Mouse (Mus musculus) left cerebral cortex, postnatal 10 days (tissue): ENCODE measurements around the gene Cux2. TPM values are rescaled to one million over a fixed set of nuclear protein-coding genes. Genes with fewer than 3 reads are reported as not detected.
"Not testable (repeated sequence)": the region's sequence is repeated elsewhere in the genome, so short reads cannot be mapped to it uniquely, and the experiment has no call there.

Experiments used
- DNase-seq, 2 experiments: peaks; one replicate each; pipeline ENCODE4 v3.0.0; 2021 to 2022; ENCODE audit warnings: low spot score in 2 of 2, mixed read lengths in 1 of 2; ENCODE audit errors: extremely low spot score in 1 of 2
- intact Hi-C: fragments of 180-260 bp; cut with DNase I; formaldehyde crosslinking; loops from one replicate; pipeline ENCODE4 v1.15.1; 2025
- total RNA-seq, 2 experiments: library from RNA; stranded (reverse); gene quantifications; 2 replicates each; pipeline ENCODE4 v1.2.3; 2021

The Cux2 gene
- total RNA-seq, 2 experiments from 2014 or later, result 180 to 194 TPM

- DNase-seq, result no peak
- intact Hi-C loops, result no loop called here
Observed at GRCm38 (mm10) chr5:121861964-121862363, 187.9 kb downstream of the Cux2 start.

GRCm38 (mm10) chr5:121858427-121858826, 191.5 kb downstream of the Cux2 start:
- intact Hi-C loops, result no loop called here
- DNase-seq, result no peak

- peak in 1 of 2 experiments; percentile 27 for DNase-seq
- intact Hi-C loops, result no loop called here
Observed at GRCm38 (mm10) chr5:121856740-121857139, 193.2 kb downstream of the Cux2 start.

DNA sequence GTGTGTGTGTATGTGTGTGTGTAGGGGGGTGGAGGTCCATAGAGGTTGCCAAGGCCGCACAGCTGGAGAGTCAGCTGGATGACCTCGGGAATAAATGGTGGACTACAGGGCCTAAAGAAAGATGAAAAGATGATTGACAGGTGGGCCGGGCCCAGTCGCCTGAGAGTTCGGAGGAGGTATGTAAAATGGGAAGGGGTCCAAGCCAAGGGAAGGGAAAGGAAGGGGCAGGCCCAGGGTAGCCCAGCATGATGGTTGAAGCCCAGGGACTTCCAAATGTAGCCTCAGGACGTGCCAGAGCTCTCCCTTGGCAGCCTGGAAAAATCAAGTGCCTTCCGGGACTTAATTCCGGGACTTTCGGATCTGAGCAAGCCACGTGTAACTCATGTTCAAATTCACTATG, 195.1 kb downstream of the Cux2 start:
- DNase-seq, result peak in 1 of 2 experiments; percentile 24
- intact Hi-C loops, result no loop called here

DNA sequence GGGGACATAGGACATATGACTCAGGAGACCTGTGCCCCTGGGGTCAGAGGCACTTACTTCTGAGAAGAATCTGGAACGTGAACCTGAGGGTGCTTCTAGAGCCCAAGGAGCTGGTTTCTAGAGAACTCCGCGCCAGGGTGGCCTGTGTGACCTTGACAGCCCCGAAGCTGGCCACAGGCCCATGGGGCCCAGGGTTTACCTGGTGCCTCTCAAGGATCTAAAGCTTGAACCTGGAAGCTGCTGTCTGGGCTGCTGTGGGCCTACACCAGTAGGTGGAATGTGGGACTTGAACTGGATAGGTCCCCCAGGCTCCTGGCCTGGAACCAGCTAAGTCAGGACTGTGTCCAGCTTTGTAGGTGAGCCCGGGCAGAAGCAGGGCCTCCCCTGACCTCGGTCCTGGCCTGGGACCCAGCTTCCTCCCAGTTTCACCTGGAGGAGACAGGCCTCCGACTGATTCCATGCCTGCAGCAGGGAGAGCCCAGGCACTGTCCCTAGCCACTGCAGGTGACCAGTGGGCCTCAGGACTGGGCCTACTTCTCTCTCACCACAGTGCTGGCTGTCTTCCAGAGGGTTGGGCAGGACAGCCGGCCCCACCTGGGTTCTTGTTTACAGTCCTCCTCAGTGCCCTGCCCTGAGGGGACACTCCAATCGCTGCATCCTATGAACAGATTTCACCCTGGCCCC, 196.4 kb downstream of the Cux2 start:
- DNase-seq, result no peak
- intact Hi-C loops, result no loop called here

- intact Hi-C loops, result no loop called here
- DNase-seq, result peak in 1 of 2 experiments; percentile 32
Observed at GRCm38 (mm10) chr5:121849478-121850349, 200.2 kb downstream of the Cux2 start.

- peak; percentile 89 to 95 for DNase-seq
- intact Hi-C loops, result no loop called here
Observed at GRCm38 (mm10) chr5:121848743-121849142, 201.2 kb downstream of the Cux2 start, which contains the start of gene Pheta1. TSS of gene Pheta1 (plus strand) at chr5:121848984.

DNA sequence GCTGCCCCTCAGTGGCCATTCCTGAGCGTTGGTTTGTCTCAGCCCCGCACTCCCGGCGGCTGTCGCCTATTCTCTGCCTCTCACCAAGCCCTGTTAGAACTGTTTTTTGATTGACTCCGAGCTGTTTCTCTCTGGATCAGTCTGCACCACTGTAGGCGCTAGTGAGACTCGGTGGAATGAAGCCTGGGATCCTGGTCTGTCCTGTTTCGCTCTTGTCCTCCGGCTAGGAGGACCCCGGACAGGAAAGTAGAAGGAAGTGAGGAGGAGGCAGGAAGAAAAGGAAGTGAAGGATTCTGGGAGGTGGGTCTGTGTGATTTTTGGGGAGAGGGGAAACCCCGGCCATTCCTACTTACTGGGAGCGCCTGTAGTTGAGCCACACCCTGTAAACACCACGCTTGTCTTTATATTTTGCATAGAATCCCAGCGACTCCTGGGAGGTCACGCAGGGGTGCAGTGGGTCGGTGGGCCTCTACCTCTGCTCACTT, 201.8 kb downstream of the Cux2 start:
- no peak for DNase-seq

GRCm38 (mm10) chr5:121847269-121847668, 202.6 kb downstream of the Cux2 start:
- intact Hi-C loops, DNase-seq: not testable (repeated sequence)

More for the DNA sequence above, 201.8 kb downstream of the Cux2 start:
- intact Hi-C loops, result no loop called here

DNA sequence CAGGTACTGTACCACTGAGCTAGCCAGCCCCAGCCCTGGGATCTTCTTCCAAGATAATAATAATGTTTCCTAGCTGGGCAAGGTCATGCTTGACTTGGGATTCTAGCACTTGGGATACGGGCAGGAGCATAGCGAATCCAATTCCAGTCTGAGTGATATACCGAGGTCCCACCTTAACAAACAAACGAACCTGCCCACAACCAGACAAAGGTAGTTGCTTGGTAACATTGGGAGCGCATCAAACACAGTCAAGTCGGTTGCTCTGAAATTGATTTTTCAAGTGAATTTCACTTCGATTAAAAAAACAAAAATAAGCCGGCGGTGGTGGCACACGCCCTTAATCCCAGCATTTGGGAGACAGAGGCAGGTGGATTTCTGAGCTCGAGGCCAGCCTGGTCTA, 203.6 kb downstream of the Cux2 start:
- intact Hi-C loops, result no loop called here
- no peak for DNase-seq

- no peak for DNase-seq
- intact Hi-C loops, result no loop called here
Observed at GRCm38 (mm10) chr5:121845361-121845760, 204.5 kb downstream of the Cux2 start.

DNA sequence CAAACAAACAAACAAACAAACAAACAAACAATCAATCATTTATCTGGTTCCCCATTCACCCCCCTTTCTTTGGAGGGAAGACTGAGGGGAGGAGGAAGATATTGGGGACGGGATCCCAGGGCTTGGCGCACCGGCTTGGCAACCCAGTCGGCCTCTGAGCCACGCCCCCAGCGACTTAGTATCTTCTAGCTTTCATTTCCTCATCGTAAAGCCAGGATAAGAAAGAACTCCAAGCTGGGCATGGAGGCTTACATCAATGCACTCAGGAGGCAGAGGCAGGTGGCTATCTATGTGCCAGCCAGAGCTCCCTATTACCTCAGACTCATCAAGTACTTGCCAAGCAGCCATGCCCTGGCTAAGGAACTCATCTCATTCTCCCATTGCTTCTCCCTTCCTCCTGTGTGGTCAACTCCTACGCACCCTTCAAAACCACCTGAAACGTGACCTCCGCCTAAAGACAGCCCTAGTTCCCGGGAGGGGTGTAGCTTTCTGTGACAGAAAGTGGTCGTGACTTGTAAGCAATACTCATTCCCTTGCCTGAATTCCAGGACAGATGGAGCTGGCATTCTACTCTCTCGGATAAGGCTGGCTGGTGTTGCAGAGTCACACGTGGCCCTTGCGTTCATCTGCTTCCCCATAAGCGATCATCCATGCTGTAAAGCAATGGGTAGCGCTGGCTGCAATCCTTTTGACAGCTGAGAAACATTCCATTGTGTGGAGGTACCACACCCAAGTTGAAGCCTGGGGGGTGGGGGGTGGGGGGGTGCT, 206.6 kb downstream of the Cux2 start:
- no peak for DNase-seq
- intact Hi-C loops, result no loop called here

- intact Hi-C loops, result no loop called here
- peak; percentile 61 to 88 for DNase-seq
Observed at GRCm38 (mm10) chr5:121842665-121843118, 207.2 kb downstream of the Cux2 start.

DNA sequence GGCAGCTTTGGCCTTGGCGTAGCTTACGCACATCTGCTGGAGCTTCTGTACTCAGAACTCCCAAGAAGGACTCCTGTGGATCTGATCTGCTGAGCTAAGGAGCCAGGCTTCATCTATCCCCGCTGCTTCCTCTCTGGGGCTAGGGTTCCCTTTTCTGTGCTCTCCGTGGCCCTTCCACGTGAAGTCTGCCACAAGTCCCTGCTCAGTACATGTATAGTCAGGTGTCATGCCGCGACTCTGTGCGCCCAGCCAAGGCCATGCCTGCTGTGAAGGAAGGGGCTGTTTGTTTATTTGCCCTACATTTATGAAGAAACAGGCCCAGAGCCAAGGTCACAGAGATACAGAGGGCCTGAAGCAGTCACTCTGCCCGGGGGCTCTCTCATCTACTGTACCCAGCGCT, 207.9 kb downstream of the Cux2 start:
- no peak for DNase-seq
- intact Hi-C loops, result no loop called here

GRCm38 (mm10) chr5:121841516-121841915, 208.4 kb downstream of the Cux2 start:
- no peak for DNase-seq
- intact Hi-C loops, result no loop called here

- intact Hi-C loops, result no loop called here
- no peak for DNase-seq
Observed at GRCm38 (mm10) chr5:121839128-121839473, 210.8 kb downstream of the Cux2 start.

- intact Hi-C loops, result no loop called here
- DNase-seq, result peak in 1 of 2 experiments; percentile 83
Observed at GRCm38 (mm10) chr5:121838341-121839127, 211.4 kb downstream of the Cux2 start.
